9 mouse cellular contexts compared by ENCODE assay signal in the genomic region with DNA sequence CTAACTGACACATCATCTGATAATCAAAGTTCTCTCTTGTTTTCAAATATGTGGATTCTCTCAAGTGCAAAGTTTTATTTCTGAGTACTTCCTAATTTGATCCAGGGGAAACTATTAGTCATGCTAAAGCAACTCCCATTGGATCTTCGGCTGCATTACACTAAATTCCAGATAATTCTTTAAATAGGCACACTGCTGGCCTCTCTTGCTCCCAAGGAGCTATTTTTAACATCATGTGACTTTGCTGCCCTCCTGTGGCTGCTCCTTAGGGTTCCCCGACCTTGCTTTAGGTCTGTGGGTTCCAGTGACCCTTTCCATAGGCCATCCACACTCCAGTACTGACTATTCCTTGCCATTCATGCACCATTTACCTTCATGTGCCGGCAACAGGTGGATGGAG.
DNase-seq lines count a peak whose midpoint lies in the region; ATAC-seq and TF ChIP-seq lines count a peak whose summit lies in the region.
"Had no signal": no experiment of that assay in that cellular context is flagged by ENCODE, and none has a peak within 500 bp of the region (broad histone marks: within the 10 kb centered on the region; RNA-seq: fewer than 3 reads in every experiment).

No protein-coding gene starts in this region.

- no peaks in the 10 kb centered on the region for H3K4me1 ChIP-seq in midbrain, embryonic 11.5 days (ENCODE audit: control insufficient read depth, insufficient read depth, low read length)
- H3K4me1 ChIP-seq in midbrain, embryonic 13.5 days (replicated peaks): no peaks in the 10 kb centered on the region
- peaks cover 7% of the 10 kb centered on the region; the same call in 1 of the 2 replicates for H3K4me1 ChIP-seq in heart, postnatal 0 days (ENCODE audit: control insufficient read depth, insufficient read depth)
- H3K4me1 ChIP-seq in liver, embryonic 11.5 days (replicated peaks; ENCODE audit: control insufficient read depth, insufficient read depth, low read length): no peaks in the 10 kb centered on the region
- H3K4me1 ChIP-seq in small intestine, adult 2 months (ENCODE audit: control insufficient read depth, insufficient read depth, insufficient read length, low read length): no peaks in the 10 kb centered on the region
- H3K4me1 ChIP-seq: liver, embryonic 15.5 days had no signal

- H3K36me3 ChIP-seq in midbrain, embryonic 11.5 days (ENCODE audit: control insufficient read depth, insufficient read depth, low read length): no peaks in the 10 kb centered on the region
- no peaks in the 10 kb centered on the region for H3K36me3 ChIP-seq in midbrain, embryonic 13.5 days
- no peaks in the 10 kb centered on the region for H3K36me3 ChIP-seq in heart, postnatal 0 days (replicated peaks; ENCODE audit: control insufficient read depth, insufficient read depth, low read length)
- no peaks in the 10 kb centered on the region for H3K36me3 ChIP-seq in liver, embryonic 11.5 days (ENCODE audit: control insufficient read depth, insufficient read depth, low read length)
- no peaks in the 10 kb centered on the region for H3K36me3 ChIP-seq in small intestine, adult 2 months (ENCODE audit: control insufficient read depth, insufficient read depth, low read length)
- H3K36me3 ChIP-seq: liver, embryonic 15.5 days had no signal

- WGBS in midbrain, embryonic 11.5 days: 34% methylated on average over 3 of the region's 3 CpGs
- 33% methylated on average over 3 of the region's 3 CpGs for WGBS in midbrain, embryonic 13.5 days
- 25% methylated on average over 3 of the region's 3 CpGs for WGBS in heart, postnatal 0 days
- 23% methylated on average over 3 of the region's 3 CpGs for WGBS in liver, embryonic 11.5 days
- 25% methylated on average over 3 of the region's 3 CpGs for WGBS in small intestine, adult 2 months

- no peak overlapping the region for H3K4me3 ChIP-seq in midbrain, embryonic 11.5 days (ENCODE audit: low read depth, low read length)
- no peak overlapping the region for H3K4me3 ChIP-seq in midbrain, embryonic 13.5 days (replicated peaks)
- no peak overlapping the region for H3K4me3 ChIP-seq in heart, postnatal 0 days (ENCODE audit: low read depth, low read length)
- H3K4me3 ChIP-seq in liver, embryonic 11.5 days (ENCODE audit: low read depth, low read length): no peak overlapping the region
- no peak overlapping the region for H3K4me3 ChIP-seq in small intestine, adult 2 months (ENCODE audit: low read depth, low read length)
- H3K4me3 ChIP-seq: liver, embryonic 15.5 days had no signal

- H3K27ac ChIP-seq in midbrain, embryonic 11.5 days (ENCODE audit: low read depth, low read length): no peak overlapping the region
- H3K27ac ChIP-seq in midbrain, embryonic 13.5 days: no peak overlapping the region
- no peak overlapping the region for H3K27ac ChIP-seq in heart, postnatal 0 days (ENCODE audit: low read depth)
- no peak overlapping the region for H3K27ac ChIP-seq in liver, embryonic 11.5 days (ENCODE audit: low read depth, low read length)
- H3K27ac ChIP-seq in small intestine, adult 2 months (ENCODE audit: insufficient read depth, low read depth, low read length): no peak overlapping the region
- H3K27ac ChIP-seq: liver, embryonic 15.5 days had no signal

- peak; percentile 58; the same call in 1 of the 2 replicates for ATAC-seq in midbrain, embryonic 11.5 days (ENCODE audit: low FRiP score)
- no peak for ATAC-seq in midbrain, embryonic 13.5 days
- peak; percentile 63 for ATAC-seq in heart, postnatal 0 days (ENCODE audit: insufficient read depth, low read depth)
- no peak for ATAC-seq in liver, embryonic 11.5 days (replicated peaks; ENCODE audit: low FRiP score)

- peak; percentile 91 for DNase-seq in midbrain, embryonic 11.5 days (ENCODE audit: low spot score, missing footprints)
- peak; percentile 3 for DNase-seq in brain, adult 2 months (ENCODE audit: low read depth, low spot score)
- DNase-seq in heart, postnatal 0 days (ENCODE audit: low spot score): peak; percentile 69
- peak; percentile 38 for DNase-seq in liver, embryonic 11.5 days (ENCODE audit: low spot score)
- no peak for DNase-seq in right cerebral cortex, adult 2 months (ENCODE audit: low spot score in 2 of 2)
- no peak for DNase-seq in right cerebral cortex, postnatal 36 days (ENCODE audit: low spot score in 2 of 2)

- TF ChIP-seq POLR2A in small intestine, adult 2 months (IDR thresholded peaks at IDR 0.05; ENCODE audit: low read depth, low read length): no peak

- no peaks in the 10 kb centered on the region for H3K9me3 ChIP-seq in midbrain, embryonic 11.5 days (ENCODE audit: control insufficient read depth, low read length)
- no peaks in the 10 kb centered on the region for H3K9me3 ChIP-seq in midbrain, embryonic 13.5 days
- no peaks in the 10 kb centered on the region for H3K9me3 ChIP-seq in heart, postnatal 0 days (replicated peaks; ENCODE audit: control insufficient read depth, low read length)
- no peaks in the 10 kb centered on the region for H3K9me3 ChIP-seq in liver, embryonic 11.5 days (ENCODE audit: control insufficient read depth, low read length)
- H3K9me3 ChIP-seq: liver, embryonic 15.5 days had no signal

- TF ChIP-seq CTCF in heart, postnatal 0 days (IDR thresholded peaks at IDR 0.05; ENCODE audit: low read depth): peak; percentile 65
- peak; percentile 17; the same call in 1 of the 2 replicates for TF ChIP-seq CTCF in small intestine, adult 2 months (IDR thresholded peaks at IDR 0.05; ENCODE audit: extremely low read depth, insufficient read length, insufficient replicate concordance, low read depth, low read length)

- H3K9ac ChIP-seq in midbrain, embryonic 11.5 days (ENCODE audit: low read length): no peak overlapping the region
- H3K9ac ChIP-seq in midbrain, embryonic 13.5 days (replicated peaks): no peak overlapping the region
- no peak overlapping the region for H3K9ac ChIP-seq in heart, postnatal 0 days (replicated peaks; ENCODE audit: low read depth, low read length)
- H3K9ac ChIP-seq in liver, embryonic 11.5 days (ENCODE audit: low read depth, low read length): no peak overlapping the region
- H3K9ac ChIP-seq: liver, embryonic 15.5 days had no signal

- H3K27me3 ChIP-seq in midbrain, embryonic 11.5 days (ENCODE audit: control insufficient read depth, insufficient read depth, low read length): no peaks in the 10 kb centered on the region
- H3K27me3 ChIP-seq in midbrain, embryonic 13.5 days: no peaks in the 10 kb centered on the region
- no peaks in the 10 kb centered on the region for H3K27me3 ChIP-seq in heart, postnatal 0 days (ENCODE audit: control insufficient read depth, insufficient read depth, low read length)
- H3K27me3 ChIP-seq in liver, embryonic 11.5 days (replicated peaks; ENCODE audit: control insufficient read depth, insufficient read depth, low read length): no peaks in the 10 kb centered on the region
- H3K27me3 ChIP-seq in small intestine, adult 2 months (ENCODE audit: control insufficient read depth, insufficient read depth, low read length): no peaks in the 10 kb centered on the region
- H3K27me3 ChIP-seq: liver, embryonic 15.5 days had no signal

- H3K4me2 ChIP-seq in midbrain, embryonic 11.5 days: no peak overlapping the region
- H3K4me2 ChIP-seq in midbrain, embryonic 13.5 days (replicated peaks): no peak overlapping the region
- H3K4me2 ChIP-seq in heart, postnatal 0 days (ENCODE audit: low read depth, low read length): no peak overlapping the region
- H3K4me2 ChIP-seq in liver, embryonic 11.5 days: no peak overlapping the region
- H3K4me2 ChIP-seq: liver, embryonic 15.5 days had no signal

- TF ChIP-seq EP300 in heart, postnatal 0 days (IDR thresholded peaks at IDR 0.05; ENCODE audit: low read depth): no peak

Comparison
In these comparisons a context has a peak if more than half of its experiments do, and no peak if none do; other contexts are left out.
1. ATAC-seq: peak in midbrain, embryonic 11.5 days (single experiment) and heart, postnatal 0 days (single experiment); none in midbrain, embryonic 13.5 days (single experiment) and liver, embryonic 11.5 days (single experiment).
2. DNase-seq: peak in midbrain, embryonic 11.5 days (single experiment), brain, adult 2 months (single experiment), heart, postnatal 0 days (single experiment) and liver, embryonic 11.5 days (single experiment); none in right cerebral cortex, adult 2 months (0 of 2) and right cerebral cortex, postnatal 36 days (0 of 2).